Mouse (Mus musculus): ENCODE measurements around the gene Pak6. TPM values are rescaled to one million over a fixed set of nuclear protein-coding genes. Genes with fewer than 3 reads are reported as not detected.
A peak's percentile ranks its signal among the peaks of the same experiment; 100 is the strongest.

Pak6 gene
- polyA plus RNA-seq, 1 experiment from 2014 or later: 1.2 TPM

DNA sequence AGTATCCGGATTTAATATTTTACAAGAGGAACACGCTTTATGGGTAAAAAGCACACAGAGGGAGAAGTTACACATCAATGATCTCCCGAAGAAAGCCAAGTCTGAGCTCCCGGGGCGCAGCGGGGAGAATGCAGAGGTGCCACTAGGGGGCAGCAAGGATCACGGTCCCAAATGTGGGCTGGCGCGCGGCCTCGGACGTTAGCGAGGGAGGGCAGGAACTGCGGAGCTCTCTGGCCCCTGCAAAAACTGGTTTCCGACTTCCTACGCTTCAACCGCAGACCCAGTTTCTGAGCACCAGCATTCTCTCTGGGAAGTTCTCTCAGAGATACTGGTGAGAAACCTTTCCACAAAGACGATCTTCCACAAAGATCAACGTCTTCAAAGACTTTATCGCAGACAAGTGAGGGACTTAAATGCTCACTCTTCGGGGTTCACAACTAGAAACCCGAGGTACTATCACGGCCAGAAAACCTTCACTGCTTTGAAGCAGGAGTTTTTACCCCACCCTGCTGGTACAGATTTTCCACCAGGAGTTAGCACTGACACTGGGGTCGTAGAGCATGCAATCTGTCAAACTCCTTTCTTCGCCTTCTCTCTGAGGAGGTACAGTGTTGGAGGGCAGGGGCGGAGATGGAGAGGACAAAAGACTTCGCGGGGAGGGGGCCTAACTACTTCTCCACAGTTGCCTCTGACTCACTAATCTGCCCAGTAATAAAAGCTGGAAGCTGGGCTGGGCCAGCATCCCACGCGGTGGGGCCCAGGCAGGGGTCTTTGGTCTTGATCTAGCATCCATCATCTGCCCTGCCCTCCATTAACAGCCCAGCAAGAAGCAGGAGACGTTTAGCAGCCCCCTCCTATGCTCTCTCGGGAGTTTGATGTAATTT is 37.3 kb downstream of the Pak6 start:
- 1% methylated on average over 32 of the region's 32 CpGs for WGBS

DNA sequence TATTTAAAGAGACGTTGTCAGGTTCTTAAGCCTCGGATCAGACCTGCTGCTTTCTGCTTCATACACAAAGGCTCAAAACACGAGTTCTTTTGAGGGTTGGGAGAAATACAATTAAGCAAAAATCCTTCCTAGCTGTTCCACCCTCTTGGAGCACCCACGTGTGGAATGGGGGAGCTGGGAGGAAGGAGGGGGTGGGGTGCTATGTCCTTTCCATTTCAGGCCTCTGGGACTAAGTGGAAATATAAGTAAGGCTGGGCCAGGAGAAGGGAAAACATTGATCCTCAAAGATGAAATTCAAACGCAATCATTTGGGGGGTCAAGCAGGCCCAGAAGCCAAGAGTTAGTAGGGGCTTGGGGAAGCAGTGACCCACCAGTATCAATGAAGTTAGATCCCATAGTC is 38.1 kb downstream of the Pak6 start:
- Histone ChIP-seq H3K36me3 (ENCODE audit: control insufficient read depth, insufficient read depth, low read length) (no peaks in the 10 kb centered on the region), H3K4me3 (ENCODE audit: low read depth, low read length) (no peak overlapping the region), H3K4me1 (ENCODE audit: control insufficient read depth, insufficient read depth, low read length) (peaks cover 18% of the 10 kb centered on the region), H3K4me2 (no peak overlapping the region; the same call in 1 of the 2 replicates), H3K27me3 (ENCODE audit: control insufficient read depth, insufficient read depth, low read length) (peaks cover 86% of the 10 kb centered on the region), H3K9me3 (ENCODE audit: control insufficient read depth, low read length) (no peaks in the 10 kb centered on the region), H3K9ac (ENCODE audit: low read length) (no peak overlapping the region), H3K27ac (ENCODE audit: low read depth, low read length) (no peak overlapping the region)
- WGBS: 4% methylated on average over 5 of the region's 5 CpGs
- ATAC-seq (ENCODE audit: low FRiP score) (no peak), DNase-seq (ENCODE audit: low spot score, missing footprints) (peak; percentile 94)

More for the DNA sequence above, 37.3 kb downstream of the Pak6 start:
- Histone ChIP-seq H3K9me3 (ENCODE audit: control insufficient read depth, low read length) (no peaks in the 10 kb centered on the region), H3K27ac (ENCODE audit: low read depth, low read length) (no peak overlapping the region), H3K27me3 (ENCODE audit: control insufficient read depth, insufficient read depth, low read length) (peaks cover 83% of the 10 kb centered on the region), H3K4me3 (ENCODE audit: low read depth, low read length) (peak overlapping the region; percentile 3; the same call in 1 of the 2 replicates), H3K9ac (ENCODE audit: low read length) (no peak overlapping the region), H3K4me2 (peak overlapping the region; percentile 41), H3K4me1 (ENCODE audit: control insufficient read depth, insufficient read depth, low read length) (peaks cover 18% of the 10 kb centered on the region), H3K36me3 (ENCODE audit: control insufficient read depth, insufficient read depth, low read length) (no peaks in the 10 kb centered on the region)
- peak; percentile 98 for DNase-seq (ENCODE audit: low spot score, missing footprints)
- ATAC-seq (ENCODE audit: low FRiP score): peak; percentile 49

DNA sequence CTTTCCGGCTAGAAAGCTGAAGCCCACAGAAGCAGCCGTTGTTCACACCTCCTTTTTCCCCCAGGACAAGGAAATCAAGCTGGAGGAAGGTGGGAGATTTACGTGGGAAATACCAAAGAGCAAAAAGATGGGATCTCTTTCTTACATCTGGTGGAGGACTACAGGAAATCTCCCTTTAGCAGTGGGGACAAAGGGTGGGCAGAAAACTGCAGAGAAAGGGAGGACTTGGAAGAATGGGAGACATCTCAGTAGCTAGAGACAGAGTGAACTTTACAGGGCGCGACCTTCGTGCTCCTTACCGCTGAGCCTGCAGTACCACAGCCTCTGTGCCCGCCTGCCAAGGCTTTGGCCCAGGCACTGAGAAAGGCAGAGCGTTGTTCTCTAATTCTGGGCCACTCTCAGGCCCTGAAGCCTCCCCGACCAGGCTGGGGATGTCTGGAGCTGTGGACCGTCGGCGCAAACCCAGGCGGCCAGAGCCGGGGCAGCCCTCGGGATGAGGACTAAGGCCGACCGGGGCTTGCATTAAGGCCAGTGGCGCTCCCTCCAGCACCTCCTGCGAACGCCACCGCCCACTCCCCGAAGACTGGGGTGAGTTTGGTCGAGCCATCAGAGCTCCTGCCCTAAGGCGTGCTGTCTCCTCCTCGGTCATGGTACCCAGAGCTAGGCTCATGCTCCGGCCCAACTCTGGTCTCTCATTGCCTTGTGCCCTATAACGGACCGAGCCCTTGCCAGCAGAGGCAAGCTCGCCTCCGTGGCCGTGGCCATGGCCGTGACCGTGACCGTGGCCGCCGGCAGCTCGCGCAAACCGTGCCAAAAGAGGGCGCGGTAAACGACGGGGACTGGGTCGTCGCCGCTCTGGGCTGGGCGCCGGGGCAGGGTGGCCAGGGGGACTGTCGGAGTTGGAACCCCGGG is 39.1 kb downstream of the Pak6 start:
- peak; percentile 15; the same call in 1 of the 2 replicates for ATAC-seq (ENCODE audit: low FRiP score)
- Histone ChIP-seq H3K9me3 (ENCODE audit: control insufficient read depth, low read length) (no peaks in the 10 kb centered on the region), H3K27me3 (ENCODE audit: control insufficient read depth, insufficient read depth, low read length) (peaks cover 89% of the 10 kb centered on the region), H3K4me2 (peak overlapping the region; percentile 60), H3K36me3 (ENCODE audit: control insufficient read depth, insufficient read depth, low read length) (no peaks in the 10 kb centered on the region), H3K4me1 (ENCODE audit: control insufficient read depth, insufficient read depth, low read length) (peaks cover 20% of the 10 kb centered on the region), H3K27ac (ENCODE audit: low read depth, low read length) (no peak overlapping the region), H3K4me3 (ENCODE audit: low read depth, low read length) (peak overlapping the region; percentile 37), H3K9ac (ENCODE audit: low read length) (no peak overlapping the region)
- peak; percentile 94 for DNase-seq (ENCODE audit: low spot score, missing footprints)
- WGBS: 3% methylated on average over 51 of the region's 51 CpGs

DNA sequence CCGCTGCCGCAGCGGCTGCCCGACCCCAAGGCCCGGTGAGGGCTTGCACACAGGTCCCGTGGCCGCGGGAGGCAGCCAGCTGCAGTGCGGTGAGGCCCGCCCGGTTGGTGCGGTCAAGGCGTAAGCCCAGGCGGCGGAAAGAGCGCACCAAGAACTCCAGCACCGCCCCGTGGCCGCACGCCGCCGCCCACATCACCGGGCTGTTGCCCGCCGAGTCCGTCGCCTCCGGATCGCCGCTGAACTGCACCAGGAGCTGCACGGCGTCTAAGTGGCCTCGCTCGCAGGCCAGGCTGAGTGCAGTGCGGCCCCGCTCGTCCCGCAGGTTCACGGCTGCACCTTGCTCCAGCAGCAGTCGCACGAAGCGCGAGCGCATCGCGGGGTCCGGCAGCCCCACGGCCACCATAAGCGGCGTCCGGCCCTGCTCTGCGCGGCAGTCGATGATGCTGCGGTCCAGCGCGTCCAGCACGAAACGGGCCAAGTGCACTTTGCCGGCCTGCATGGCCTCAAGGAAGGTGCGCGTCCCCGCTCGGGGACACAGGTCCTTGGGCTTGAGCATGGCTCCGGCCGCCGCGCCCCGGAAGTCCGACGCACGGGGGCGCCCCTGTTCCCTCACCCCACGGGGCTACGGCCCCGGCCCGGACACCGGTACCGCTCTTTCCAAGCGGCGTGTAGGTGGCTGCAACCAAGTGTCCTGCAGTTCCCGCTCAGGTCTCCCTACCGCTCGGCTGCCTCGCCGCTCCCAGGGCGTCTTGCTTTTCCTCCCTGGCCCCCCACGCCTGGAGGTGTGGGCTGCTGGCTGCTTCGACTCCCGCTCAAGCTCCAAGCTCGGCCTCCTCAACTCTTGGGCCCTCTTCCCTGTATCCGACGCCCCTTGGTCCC is 40.0 kb downstream of the Pak6 start:
- ATAC-seq (ENCODE audit: low FRiP score) (peak; percentile 39), DNase-seq (ENCODE audit: low spot score, missing footprints) (peak; percentile 96)
- no peaks in the 10 kb centered on the region for H3K36me3 ChIP-seq (ENCODE audit: control insufficient read depth, insufficient read depth, low read length)
- peaks cover 90% of the 10 kb centered on the region for H3K27me3 ChIP-seq (ENCODE audit: control insufficient read depth, insufficient read depth, low read length)
- no peak overlapping the region for H3K9ac ChIP-seq (ENCODE audit: low read length)
- H3K27ac ChIP-seq (ENCODE audit: low read depth, low read length): no peak overlapping the region
- WGBS: under 1% methylated on average over 91 of the region's 93 CpGs
- H3K4me1 ChIP-seq (ENCODE audit: control insufficient read depth, insufficient read depth, low read length): peaks cover 20% of the 10 kb centered on the region
- peak overlapping the region; percentile 60 for H3K4me2 ChIP-seq
- peak overlapping the region; percentile 37 for H3K4me3 ChIP-seq (ENCODE audit: low read depth, low read length)
- H3K9me3 ChIP-seq (ENCODE audit: control insufficient read depth, low read length): no peaks in the 10 kb centered on the region

DNA sequence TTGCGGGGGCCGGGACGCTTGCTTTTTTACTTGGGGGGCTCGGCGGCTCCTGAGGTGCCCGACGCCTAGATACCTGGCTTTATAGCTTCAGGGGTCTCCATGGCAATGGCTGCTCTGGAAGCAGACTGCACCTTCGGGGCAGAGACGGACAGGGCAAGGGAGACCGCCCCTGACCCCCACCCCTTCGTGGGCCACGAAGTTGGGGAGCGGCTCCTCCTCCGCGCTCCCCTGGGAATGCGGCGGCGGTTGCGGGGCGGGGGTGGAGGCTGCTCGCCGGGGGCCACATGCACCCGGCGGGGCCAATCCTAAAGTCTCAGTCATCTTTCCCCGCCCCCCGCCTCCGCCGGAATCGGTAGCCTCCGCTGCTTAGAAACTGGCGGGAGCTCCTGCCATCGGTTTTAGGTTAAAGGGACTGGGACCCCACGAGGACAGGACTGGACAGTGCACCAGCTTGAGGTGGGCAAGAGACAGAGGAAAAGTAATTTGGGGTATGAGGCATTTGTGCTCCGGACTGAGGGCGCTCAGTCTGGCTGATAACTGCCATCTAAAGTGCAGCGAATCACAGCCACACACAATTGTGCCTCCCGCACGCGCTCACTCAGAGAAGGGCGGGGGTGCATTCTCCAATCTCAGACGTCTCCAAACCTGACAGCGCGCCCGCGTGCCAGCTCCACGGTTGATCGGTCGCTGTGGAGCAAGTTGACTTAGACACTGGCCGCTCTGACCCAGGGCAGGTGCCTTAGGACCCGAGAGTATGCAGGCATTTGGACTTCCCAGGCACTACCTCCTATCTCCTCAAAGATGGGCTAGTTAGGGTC is 41.0 kb downstream of the Pak6 start, which contains the start of gene Ankrd63:
TSS of gene Ankrd63 (minus strand) at position 51 of the 818 bp plus-strand sequence.
- Histone ChIP-seq H3K4me3 (ENCODE audit: low read depth, low read length) (peak within 1 kb of the TSS; percentile 37), H3K36me3 (ENCODE audit: control insufficient read depth, insufficient read depth, low read length) (no peaks in the 10 kb centered on the region), H3K9me3 (ENCODE audit: control insufficient read depth, low read length) (no peaks in the 10 kb centered on the region), H3K27me3 (ENCODE audit: control insufficient read depth, insufficient read depth, low read length) (peaks cover 94% of the 10 kb centered on the region), H3K4me2 (peak within 1 kb of the TSS; percentile 60), H3K27ac (ENCODE audit: low read depth, low read length) (no peak within 1 kb of the TSS), H3K4me1 (ENCODE audit: control insufficient read depth, insufficient read depth, low read length) (peaks cover 20% of the 10 kb centered on the region), H3K9ac (ENCODE audit: low read length) (no peak within 1 kb of the TSS)
- under 1% methylated on average over 50 of the region's 50 CpGs for WGBS
- DNase-seq (ENCODE audit: low spot score, missing footprints): peak; percentile 93
- ATAC-seq (ENCODE audit: low FRiP score): no peak

DNA sequence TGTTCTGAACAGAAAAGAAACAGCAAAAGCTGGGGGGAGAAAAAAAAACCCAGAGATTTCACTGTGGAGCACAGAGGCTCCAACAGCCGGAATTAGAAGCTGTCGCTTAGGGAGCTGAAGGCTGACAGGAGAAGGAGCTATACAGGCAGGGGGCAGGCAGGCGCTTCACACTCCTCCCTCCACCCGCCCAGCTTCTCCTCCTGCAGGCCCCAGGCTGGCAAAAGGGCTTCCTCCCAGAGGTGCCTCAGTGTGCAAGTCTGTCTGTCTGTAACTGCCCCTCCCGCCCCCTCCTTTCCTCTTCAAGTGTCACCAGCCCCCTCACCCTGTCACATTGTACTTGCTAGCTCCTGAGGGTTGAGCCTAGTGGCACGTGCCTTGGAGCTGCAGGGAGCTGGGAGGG is 43.3 kb downstream of the Pak6 start:
- Histone ChIP-seq H3K4me3 (ENCODE audit: low read depth, low read length) (no peak overlapping the region), H3K27me3 (ENCODE audit: control insufficient read depth, insufficient read depth, low read length) (peaks cover 95% of the 10 kb centered on the region), H3K4me1 (ENCODE audit: control insufficient read depth, insufficient read depth, low read length) (peaks cover 25% of the 10 kb centered on the region), H3K27ac (ENCODE audit: low read depth, low read length) (no peak overlapping the region), H3K9ac (ENCODE audit: low read length) (no peak overlapping the region), H3K36me3 (ENCODE audit: control insufficient read depth, insufficient read depth, low read length) (no peaks in the 10 kb centered on the region), H3K9me3 (ENCODE audit: control insufficient read depth, low read length) (no peaks in the 10 kb centered on the region), H3K4me2 (no peak overlapping the region)
- DNase-seq (ENCODE audit: low spot score, missing footprints) (no peak), ATAC-seq (ENCODE audit: low FRiP score) (no peak)
- 3% methylated on average over 6 of the region's 6 CpGs for WGBS

DNA sequence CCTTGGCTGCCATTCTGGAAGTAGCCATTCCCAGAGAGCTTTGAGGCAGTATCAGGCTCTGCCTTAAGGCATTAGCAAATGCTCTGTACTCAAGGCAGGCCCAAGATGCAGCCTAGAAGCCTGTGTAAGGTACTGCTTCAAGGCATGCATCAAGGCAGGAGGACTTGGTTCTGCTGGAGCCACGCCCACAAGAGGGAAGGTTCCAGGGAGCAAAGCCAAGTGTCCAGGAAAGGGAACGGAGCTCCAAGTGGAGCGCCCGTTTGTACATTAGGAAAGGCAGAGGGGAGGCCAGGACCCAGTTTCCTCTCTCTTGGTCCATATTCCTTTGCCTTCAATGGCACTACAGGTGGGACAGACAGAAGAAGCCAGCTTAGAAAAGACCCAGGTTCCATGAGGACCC is 45.4 kb downstream of the Pak6 start:
- no peak for DNase-seq (ENCODE audit: low spot score, missing footprints)
- no peak for ATAC-seq (ENCODE audit: low FRiP score)
- Histone ChIP-seq H3K4me1 (ENCODE audit: control insufficient read depth, insufficient read depth, low read length) (peaks cover 18% of the 10 kb centered on the region), H3K4me2 (no peak overlapping the region), H3K9me3 (ENCODE audit: control insufficient read depth, low read length) (no peaks in the 10 kb centered on the region), H3K36me3 (ENCODE audit: control insufficient read depth, insufficient read depth, low read length) (no peaks in the 10 kb centered on the region), H3K27me3 (ENCODE audit: control insufficient read depth, insufficient read depth, low read length) (peaks cover 84% of the 10 kb centered on the region), H3K27ac (ENCODE audit: low read depth, low read length) (no peak overlapping the region), H3K9ac (ENCODE audit: low read length) (no peak overlapping the region), H3K4me3 (ENCODE audit: low read depth, low read length) (no peak overlapping the region)
- 69% methylated on average over 4 of the region's 4 CpGs for WGBS
